Mouse (Mus musculus): ENCODE measurements around the gene Wnt5b.

DNA sequence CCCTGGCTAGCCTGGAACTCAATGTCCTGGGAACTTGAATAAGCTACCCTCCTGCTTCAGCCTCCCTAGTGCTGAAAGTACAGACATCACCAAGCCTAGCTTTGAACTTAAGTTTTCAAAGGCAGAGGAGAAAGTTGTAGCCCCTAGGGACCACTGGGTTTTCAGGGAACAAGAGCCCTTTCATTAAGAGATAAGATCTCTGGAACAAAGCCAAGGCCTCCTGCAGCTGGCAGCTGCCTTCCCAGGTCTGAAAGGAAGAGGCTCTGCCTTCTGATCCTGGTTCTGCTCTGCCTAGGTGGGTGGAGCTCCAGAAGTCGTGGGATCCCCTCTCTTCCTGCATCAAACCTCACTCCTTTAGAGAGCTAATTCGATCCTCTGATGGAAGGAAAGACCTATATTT, 58.7 kb downstream of the Wnt5b start:
- TF ChIP-seq GATA1 (IDR thresholded peaks at IDR 0.05; ENCODE audit: low read length) (no peak), TAL1 (IDR thresholded peaks at IDR 0.05; ENCODE audit: low read length) (no peak)
